ENCODE assay signal across 8 mouse cellular contexts in the genomic region with DNA sequence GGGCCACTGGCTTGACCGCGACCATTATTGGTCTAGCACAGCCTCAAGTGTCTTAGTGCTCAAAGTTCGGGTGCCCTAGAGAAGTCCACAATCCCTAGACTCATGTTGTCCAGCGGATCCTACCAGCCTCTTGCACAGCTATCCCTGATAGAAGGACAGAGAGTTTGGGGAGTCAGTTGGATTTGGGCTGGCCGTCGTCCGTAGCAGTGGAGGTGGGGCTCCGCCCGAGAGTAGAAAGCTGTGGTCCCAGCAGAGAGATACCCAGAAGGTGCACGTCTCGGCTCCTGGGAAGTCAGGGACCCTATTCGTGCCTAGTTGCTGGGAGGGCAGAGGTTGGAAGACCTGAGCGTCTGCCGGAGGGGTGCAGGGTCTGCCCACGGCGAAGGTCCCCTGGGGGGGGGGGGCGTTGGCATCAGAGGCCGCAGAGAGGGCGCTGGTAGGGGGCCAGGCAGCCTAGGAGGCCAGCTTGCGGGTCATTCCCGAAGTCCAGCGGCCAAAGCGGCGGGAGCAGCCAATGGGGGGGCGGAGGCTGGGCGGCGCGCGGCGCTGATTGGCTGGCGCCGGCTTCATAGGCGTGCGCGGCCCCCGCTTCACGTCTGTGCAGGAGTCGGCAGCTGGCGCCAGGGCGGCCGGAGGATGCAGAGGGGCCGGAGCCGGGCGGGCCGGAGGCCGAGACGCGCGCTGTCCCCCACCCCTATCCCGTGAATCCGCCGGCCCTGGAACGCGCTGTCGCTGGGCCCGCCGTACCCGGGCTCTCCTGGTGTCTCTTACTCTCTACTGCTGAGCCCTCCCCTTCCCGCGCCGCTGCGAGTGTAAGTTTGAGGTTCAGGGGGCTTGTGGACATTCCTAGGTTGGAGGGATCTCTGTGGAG. TPM values are rescaled to one million over a fixed set of nuclear protein-coding genes. Genes with fewer than 3 reads are reported as not detected.
A peak's percentile ranks its signal among the peaks of the same experiment; 100 is the strongest.
DNase-seq lines count a peak whose midpoint lies in the region; ATAC-seq lines count a peak whose summit lies in the region.

No protein-coding gene starts in this region.

- H3K9me3 ChIP-seq in embryonic facial prominence, embryonic 11.5 days (replicated peaks; ENCODE audit: control insufficient read depth, low read length): no peaks in the 10 kb centered on the region
- H3K9me3 ChIP-seq in heart, embryonic 10.5 days: no peaks in the 10 kb centered on the region
- no peaks in the 10 kb centered on the region for H3K9me3 ChIP-seq in kidney, embryonic 14.5 days (ENCODE audit: control insufficient read depth, low read length)

- H3K36me3 ChIP-seq in embryonic facial prominence, embryonic 11.5 days (replicated peaks; ENCODE audit: control insufficient read depth, insufficient read depth, low read depth, low read length): no peaks in the 10 kb centered on the region
- peaks cover 5% of the 10 kb centered on the region; the same call in 1 of the 2 replicates for H3K36me3 ChIP-seq in heart, embryonic 10.5 days
- H3K36me3 ChIP-seq in kidney, embryonic 14.5 days (ENCODE audit: control insufficient read depth, insufficient read depth, low read length): no peaks in the 10 kb centered on the region

- peaks cover 13% of the 10 kb centered on the region for H3K4me1 ChIP-seq in embryonic facial prominence, embryonic 11.5 days (ENCODE audit: control insufficient read depth, insufficient read depth, low read length)
- H3K4me1 ChIP-seq in heart, embryonic 10.5 days: peaks cover 63% of the 10 kb centered on the region
- peaks cover 53% of the 10 kb centered on the region for H3K4me1 ChIP-seq in kidney, embryonic 14.5 days (ENCODE audit: control insufficient read depth, insufficient read depth, low read length)

- WGBS in embryonic facial prominence, embryonic 11.5 days: 0% methylated on average over 56 of the region's 62 CpGs
- under 1% methylated on average over 61 of the region's 62 CpGs for WGBS in heart, embryonic 10.5 days
- under 1% methylated on average over 58 of the region's 62 CpGs for WGBS in kidney, embryonic 14.5 days

- H3K27ac ChIP-seq in embryonic facial prominence, embryonic 11.5 days (replicated peaks; ENCODE audit: low read depth, low read length): no peak overlapping the region
- peak overlapping the region; percentile 80 for H3K27ac ChIP-seq in heart, embryonic 10.5 days
- H3K27ac ChIP-seq in kidney, embryonic 14.5 days (ENCODE audit: low read depth, low read length): no peak overlapping the region

- H3K4me2 ChIP-seq in embryonic facial prominence, embryonic 11.5 days (ENCODE audit: low read depth, low read length): peak overlapping the region; percentile 79
- H3K4me2 ChIP-seq in kidney, embryonic 14.5 days (replicated peaks; ENCODE audit: low read depth, low read length): peak overlapping the region; percentile 87

- DNase-seq in adrenal gland, adult (ENCODE audit: inconsistent age in 2 of 2, low spot score in 1 of 2): peak; percentile 89 to 94
- peak; percentile 84 for DNase-seq in embryonic facial prominence, embryonic 11.5 days (ENCODE audit: low spot score)
- DNase-seq in heart, embryonic 10.5 days (ENCODE audit: low spot score): peak; percentile 92
- DNase-seq in lung, postnatal 10 days: peak; percentile 91
- peak; percentile 78 for DNase-seq in retina, embryonic 14.5 days (ENCODE audit: low spot score)
- no peak for DNase-seq in B cell, adult 2 months
- DNase-seq in layer of hippocampus, adult 9-10 months (ENCODE audit: low spot score): no peak

- peak; percentile 55; the same call in 1 of the 2 replicates for ATAC-seq in embryonic facial prominence, embryonic 11.5 days (replicated peaks; ENCODE audit: insufficient number of reproducible peaks, low FRiP score, low TSS enrichment, low read depth)
- peak; percentile 80 for ATAC-seq in kidney, embryonic 14.5 days (ENCODE audit: low FRiP score, low TSS enrichment)

- peaks cover 83% of the 10 kb centered on the region for H3K27me3 ChIP-seq in embryonic facial prominence, embryonic 11.5 days (ENCODE audit: control insufficient read depth, insufficient read depth, low read length)
- peaks cover 97% of the 10 kb centered on the region for H3K27me3 ChIP-seq in heart, embryonic 10.5 days (ENCODE audit: insufficient read depth, poor library complexity, severe bottlenecking)
- peaks cover 92% of the 10 kb centered on the region for H3K27me3 ChIP-seq in kidney, embryonic 14.5 days (ENCODE audit: control insufficient read depth, insufficient read depth, low read length)

- peak overlapping the region; percentile 60 for H3K9ac ChIP-seq in embryonic facial prominence, embryonic 11.5 days (replicated peaks; ENCODE audit: low read length)
- H3K9ac ChIP-seq in kidney, embryonic 14.5 days (ENCODE audit: low read depth, low read length): peak overlapping the region; percentile 69

- H3K4me3 ChIP-seq in embryonic facial prominence, embryonic 11.5 days (ENCODE audit: low read depth, low read length): peak overlapping the region; percentile 47
- peak overlapping the region; percentile 67 for H3K4me3 ChIP-seq in heart, embryonic 10.5 days
- H3K4me3 ChIP-seq in kidney, embryonic 14.5 days (ENCODE audit: low read length): peak overlapping the region; percentile 59

RNA-seq across cellular contexts. Expression of a gene that starts 4.6 kb away (rescaled TPM):
- 28.3 and 30.0 TPM in 2 replicates for polyA plus RNA-seq in embryonic facial prominence, embryonic 11.5 days (2014; fragmentation: Nextera tagmentation; extraction: Ambion mirVana)
- 24.5 and 24.8 TPM in 2 replicates for polyA plus RNA-seq in heart, embryonic 10.5 days (2016; fragmentation: Nextera tagmentation; extraction: Ambion mirVana)
- polyA plus RNA-seq in kidney, embryonic 14.5 days (2014; fragmentation: Nextera tagmentation; extraction: Ambion mirVana): 27.2 and 44.6 TPM in 2 replicates

RNA-seq across cellular contexts. Expression of a gene that starts 23.8 kb away (rescaled TPM):
- polyA plus RNA-seq in embryonic facial prominence, embryonic 11.5 days (2014; fragmentation: Nextera tagmentation; extraction: Ambion mirVana): not detected in 2 replicates
- polyA plus RNA-seq in heart, embryonic 10.5 days (2016; fragmentation: Nextera tagmentation; extraction: Ambion mirVana): not detected in 2 replicates
- polyA plus RNA-seq in kidney, embryonic 14.5 days (2014; fragmentation: Nextera tagmentation; extraction: Ambion mirVana): not detected in 2 replicates

Comparison
In these comparisons a context has a peak if more than half of its experiments do, and no peak if none do; other contexts are left out.
1. DNase-seq: peak in adrenal gland, adult (2 of 2), embryonic facial prominence, embryonic 11.5 days (single experiment), heart, embryonic 10.5 days (single experiment), lung, postnatal 10 days (single experiment) and retina, embryonic 14.5 days (single experiment); none in B cell, adult 2 months (0 of 2) and layer of hippocampus, adult 9-10 months (single experiment).
2. Peak in every context shown above with its lines, with median percentiles within 50 percentile points of each other: H3K4me3 ChIP-seq.